Mouse (Mus musculus) stomach, postnatal 0 days (tissue): ENCODE results near the gene N4bp1.

ENCODE experiments used
- CTCF ChIP-seq: IDR thresholded peaks from 2 replicates; pipeline ENCODE4 v1.5.1; 2016; ENCODE audit warnings: antibody characterized with exemption, low read depth, mild to moderate bottlenecking, moderate library complexity
- EP300 ChIP-seq: optimal IDR thresholded peaks from 2 replicates; pipeline ENCODE3; 2016; ENCODE audit warnings: antibody characterized with exemption

- TF ChIP-seq CTCF (no peak), EP300 (no peak)
Observed at GRCm38 (mm10) chr8:86848876-86849275, 36.2 kb downstream of the N4bp1 start.
